Mouse (Mus musculus) intestine, embryonic 15.5 days (tissue): ENCODE data around the gene Mettl16. TPM values are rescaled to one million over a fixed set of nuclear protein-coding genes. Genes with fewer than 3 reads are reported as not detected.

Experiments used
- ATAC-seq: fragments of 200-750 bp; cut with Nextera tagmentation; 2 replicates; pipeline ENCODE4 v1.8.0; 2017; ENCODE audit warnings: moderate TSS enrichment, moderate library complexity
- H3K27ac ChIP-seq: fragments of 300-500 bp; sonication (generic); 2 replicates; pipeline ENCODE4 v1.5.1; 2015; ENCODE audit warnings: mild to moderate bottlenecking, inconsistent platforms
- H3K27me3 ChIP-seq: fragments of 300-500 bp; sonication (generic); replicated peaks from 2 replicates; pipeline ENCODE4 v1.6.1; 2015; ENCODE audit warnings: inconsistent platforms
- H3K36me3 ChIP-seq: fragments of 300-500 bp; sonication (generic); 2 replicates; pipeline ENCODE4 v1.6.1; 2015; ENCODE audit warnings: inconsistent platforms
- H3K4me1 ChIP-seq: fragments of 300-500 bp; sonication (generic); replicated peaks from 2 replicates; pipeline ENCODE4 v1.6.1; 2015; ENCODE audit warnings: inconsistent platforms
- H3K4me2 ChIP-seq: fragments of 300-500 bp; sonication (generic); replicated peaks from 2 replicates; pipeline ENCODE4 v1.6.1; 2015; ENCODE audit warnings: mild to moderate bottlenecking, inconsistent platforms
- H3K4me3 ChIP-seq: fragments of 300-500 bp; sonication (generic); replicated peaks from 2 replicates; pipeline ENCODE4 v1.5.1; 2015; ENCODE audit warnings: inconsistent platforms
- H3K9ac ChIP-seq: fragments of 300-500 bp; sonication (generic); 2 replicates; pipeline ENCODE4 v1.6.1; 2015; ENCODE audit warnings: inconsistent platforms
- H3K9me3 ChIP-seq: fragments of 300-500 bp; sonication (generic); 2 replicates; pipeline ENCODE4 v1.6.1; 2016; ENCODE audit warnings: inconsistent platforms
- WGBS: fragments of 180-500 bp; shearing (Covaris S2); methylation state at CpG from one replicate; pipeline ENCODE4 v1.1.7; 2015; 5-methylcytosine and 5-hydroxymethylcytosine counted together
- polyA plus RNA-seq: library from polyadenylated mRNA; unstranded; fragments of >200 nt; fragmentation: Nextera tagmentation; extraction: Ambion mirVana; gene quantifications from 2 replicates; pipeline ENCODE4 v1.2.1, GENCODE M21; 2015

The Mettl16 gene
- polyA plus RNA-seq, 1 experiment from 2014 or later, result 45.8 TPM

DNA sequence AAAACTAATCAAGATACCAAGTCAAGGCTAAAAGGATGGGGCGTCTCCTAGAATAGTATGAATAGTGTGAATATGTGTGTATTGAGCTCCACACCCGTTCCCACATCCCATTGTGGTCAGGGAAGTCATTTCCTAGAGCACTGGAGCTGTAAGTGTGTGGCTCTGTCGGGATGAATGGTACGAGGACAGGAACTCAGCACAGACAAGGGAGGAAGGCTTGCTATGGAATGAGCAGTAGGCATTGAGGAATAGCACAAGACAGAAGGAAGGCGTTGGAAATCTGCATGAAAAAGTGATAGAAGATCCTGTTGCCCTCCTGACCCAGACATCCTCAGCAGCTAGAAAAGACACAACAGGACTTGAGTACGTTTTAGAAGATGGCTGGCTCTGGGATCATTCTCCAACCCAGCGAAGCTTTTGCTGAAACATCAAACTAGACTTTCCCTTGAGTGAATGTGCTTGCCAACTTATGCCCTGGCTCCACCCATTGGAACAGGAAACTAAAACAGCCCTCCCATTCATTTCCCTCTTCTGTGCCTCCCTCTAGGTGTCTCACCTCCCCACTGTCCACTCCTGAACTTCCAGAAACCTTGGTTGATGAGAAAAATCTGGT is 57.3 kb downstream of the Mettl16 start:
- Histone ChIP-seq H3K4me2 (no peak overlapping the region), H3K4me1 (peaks cover 23% of the 10 kb centered on the region), H3K9ac (no peak overlapping the region), H3K9me3 (no peaks in the 10 kb centered on the region), H3K27ac (no peak overlapping the region), H3K4me3 (no peak overlapping the region), H3K27me3 (no peaks in the 10 kb centered on the region), H3K36me3 (no peaks in the 10 kb centered on the region)
- 73% methylated on average over 7 of the region's 7 CpGs for WGBS
- ATAC-seq, result no peak

DNA sequence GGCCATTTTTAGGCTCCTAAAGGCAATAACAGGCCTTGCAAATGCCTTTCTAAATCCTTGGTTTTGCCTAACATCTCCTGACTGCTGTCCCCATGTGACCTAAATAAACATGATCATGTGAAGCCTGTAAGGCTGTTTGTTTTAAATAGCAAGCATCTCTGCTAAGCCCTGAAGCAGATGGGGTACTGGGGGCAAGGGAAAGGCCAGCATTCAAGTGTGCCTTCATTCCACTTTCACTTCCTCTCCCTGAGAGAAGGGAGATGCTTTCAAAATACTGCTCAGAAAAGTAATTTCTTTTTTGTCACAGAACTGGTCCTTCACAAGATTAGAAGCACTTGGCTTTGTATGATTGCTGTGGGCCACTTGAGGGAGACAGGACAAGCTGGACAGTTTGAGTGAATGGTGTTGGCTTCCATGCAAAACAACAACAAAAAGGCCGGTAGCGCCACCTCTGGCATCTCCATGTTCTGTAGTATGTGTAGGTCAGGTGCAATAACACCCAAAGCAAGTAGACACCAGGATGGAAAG is 57.8 kb downstream of the Mettl16 start:
- no peak overlapping the region for H3K4me3 ChIP-seq
- no peak overlapping the region for H3K27ac ChIP-seq
- H3K9me3 ChIP-seq, result no peaks in the 10 kb centered on the region
- WGBS, result 39% methylated on average over 2 of the region's 2 CpGs
- no peaks in the 10 kb centered on the region for H3K27me3 ChIP-seq
- H3K4me1 ChIP-seq, result peaks cover 29% of the 10 kb centered on the region
- ATAC-seq, result no peak
- no peak overlapping the region for H3K9ac ChIP-seq
- no peaks in the 10 kb centered on the region for H3K36me3 ChIP-seq
- H3K4me2 ChIP-seq, result no peak overlapping the region

DNA sequence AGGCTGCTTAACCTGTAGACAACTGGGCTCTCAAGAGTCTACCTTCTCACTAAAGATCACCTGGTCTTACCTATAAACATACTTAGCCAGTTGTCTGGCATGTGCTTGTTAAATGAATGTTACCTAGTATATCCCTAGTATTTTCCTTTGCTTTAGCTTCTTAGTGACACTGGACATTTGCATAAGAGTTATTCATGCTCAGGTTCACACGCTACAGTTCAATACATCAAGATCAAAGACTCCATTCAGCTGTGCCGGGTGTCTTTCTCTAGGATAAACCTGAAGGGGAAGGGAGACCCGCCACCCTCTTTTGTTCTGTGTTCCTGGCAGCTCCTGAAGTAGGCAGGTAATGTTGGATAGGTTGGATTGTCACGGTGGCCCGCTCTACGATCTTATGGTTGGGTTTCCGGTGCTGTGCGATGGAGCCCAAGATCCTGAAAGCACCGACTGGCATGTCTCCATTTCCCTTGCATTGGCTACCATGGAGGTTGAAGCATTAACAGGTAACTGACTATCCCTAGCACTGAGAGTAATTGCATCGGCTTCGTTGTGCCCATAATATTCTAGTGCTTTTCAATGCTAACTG is 58.4 kb downstream of the Mettl16 start:
- Histone ChIP-seq H3K4me3 (peak overlapping the region; percentile 73), H3K9me3 (no peaks in the 10 kb centered on the region), H3K27me3 (no peaks in the 10 kb centered on the region), H3K36me3 (no peaks in the 10 kb centered on the region), H3K4me1 (peaks cover 35% of the 10 kb centered on the region), H3K9ac (0 out of 2 replicates have a peak overlapping the region, but pooled peaks have one; percentile 31), H3K27ac (no peak overlapping the region), H3K4me2 (peak overlapping the region; percentile 87)
- 17% methylated on average over 11 of the region's 11 CpGs for whole genome bisulfite sequencing
- no peak for ATAC-seq

DNA sequence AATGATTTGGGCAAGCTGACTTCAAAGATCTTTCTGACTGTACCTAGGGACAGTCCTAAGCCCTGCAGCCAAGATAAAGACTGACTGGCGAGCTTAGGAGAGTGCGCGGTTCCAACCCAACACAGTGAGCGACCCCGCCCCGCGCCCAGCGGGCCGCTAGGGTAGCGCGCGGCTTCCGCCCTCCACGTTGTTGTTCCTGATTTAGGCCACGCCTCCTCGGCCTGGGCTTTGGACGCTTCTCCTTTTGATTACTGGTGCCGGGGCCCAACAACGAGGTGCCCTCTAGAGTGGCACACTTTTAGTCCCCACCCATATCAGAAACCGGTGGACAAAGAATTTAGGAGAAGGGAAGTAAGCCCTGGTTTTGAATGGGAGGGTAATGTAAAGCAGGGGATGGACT is 59.2 kb downstream of the Mettl16 start:
- ATAC-seq, result peak; percentile 47
- Histone ChIP-seq H3K36me3 (no peaks in the 10 kb centered on the region), H3K4me2 (peak overlapping the region; percentile 87), H3K9me3 (no peaks in the 10 kb centered on the region), H3K4me1 (peaks cover 43% of the 10 kb centered on the region), H3K4me3 (peak overlapping the region; percentile 73), H3K9ac (peak overlapping the region; percentile 31), H3K27ac (peak overlapping the region; percentile 96), H3K27me3 (no peaks in the 10 kb centered on the region)
- under 1% methylated on average over 20 of the region's 20 CpGs for WGBS

DNA sequence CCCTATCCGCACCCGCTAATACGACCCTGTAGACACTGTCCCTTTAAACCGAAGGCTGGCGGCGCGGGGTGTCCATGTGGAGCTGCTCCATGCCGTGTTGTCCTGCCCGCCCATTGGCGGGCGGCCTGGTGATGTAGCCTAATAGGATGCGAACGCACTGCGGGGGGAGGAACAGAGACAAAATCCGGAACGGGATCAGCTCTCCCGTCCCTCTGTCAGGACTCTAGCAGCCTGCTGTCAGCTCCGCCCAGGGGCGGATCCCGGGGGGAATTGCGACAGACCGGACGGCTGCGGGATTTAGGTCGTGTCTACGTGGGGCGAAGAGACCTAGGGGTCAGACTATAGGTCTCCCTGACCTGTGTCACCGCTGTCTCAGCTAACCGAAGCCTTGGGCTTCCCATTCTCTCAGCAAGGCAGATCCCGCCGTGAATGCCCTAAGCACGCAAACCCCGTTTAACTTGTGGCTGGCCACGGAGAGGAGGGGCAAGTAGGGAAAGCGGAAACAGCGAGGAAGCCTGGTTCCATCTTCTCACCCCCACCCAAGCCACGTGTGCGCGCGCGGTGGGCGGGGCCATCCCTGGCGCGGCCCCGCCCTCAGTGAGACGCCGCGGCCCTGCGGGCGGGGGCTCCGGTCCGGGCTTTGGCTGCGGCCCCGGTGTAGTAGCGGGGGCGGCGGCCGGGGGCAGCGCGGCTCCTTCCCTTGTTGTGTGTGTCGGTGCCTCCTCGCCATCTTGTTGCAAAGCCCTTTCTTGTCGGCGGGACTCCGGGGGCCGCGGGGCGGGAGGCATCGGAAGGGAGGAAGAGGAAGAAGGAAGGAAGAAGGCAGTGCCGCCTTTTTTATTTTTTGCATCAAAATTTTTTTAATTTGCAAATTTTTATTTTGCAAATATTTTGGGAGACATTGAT is 59.9 kb downstream of the Mettl16 start, which contains the start of gene Mnt:
Mnt (plus strand) TSS at position 665 of the 906 bp plus-strand sequence.
- Histone ChIP-seq H3K4me2 (peak within 1 kb of the TSS; percentile 87), H3K9ac (peak within 1 kb of the TSS; percentile 73), H3K9me3 (no peaks in the 10 kb centered on the region), H3K36me3 (no peaks in the 10 kb centered on the region), H3K4me1 (peaks cover 45% of the 10 kb centered on the region), H3K4me3 (peak within 1 kb of the TSS; percentile 73), H3K27me3 (no peaks in the 10 kb centered on the region), H3K27ac (peak within 1 kb of the TSS; percentile 96)
- ATAC-seq, result peak; percentile 80
- WGBS, result under 1% methylated on average over 68 of the region's 70 CpGs

DNA sequence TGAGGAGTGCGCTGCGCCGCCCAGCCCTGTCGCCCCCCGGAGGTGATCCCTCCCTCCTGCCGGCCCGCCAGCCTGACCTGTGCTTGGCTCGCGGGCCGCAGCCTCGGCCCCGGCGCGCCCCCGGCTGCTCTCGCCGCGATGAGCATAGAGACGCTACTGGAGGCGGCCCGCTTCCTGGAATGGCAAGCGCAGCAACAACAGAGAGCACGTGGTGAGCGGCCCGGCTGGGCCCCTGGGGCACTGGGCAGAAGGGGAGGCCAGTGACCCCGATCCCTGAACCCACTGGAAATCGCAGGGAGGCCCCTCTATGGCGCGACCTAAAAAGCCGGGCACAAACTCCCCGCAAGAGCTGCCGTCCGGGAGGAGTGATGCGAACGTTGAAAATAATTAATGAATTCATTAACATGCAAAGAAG is 60.6 kb downstream of the Mettl16 start:
- H3K4me3 ChIP-seq, result peak overlapping the region; percentile 73
- no peaks in the 10 kb centered on the region for H3K36me3 ChIP-seq
- peak overlapping the region; percentile 87 for H3K4me2 ChIP-seq
- H3K9ac ChIP-seq, result peak overlapping the region; percentile 73
- no peaks in the 10 kb centered on the region for H3K9me3 ChIP-seq
- H3K27me3 ChIP-seq, result no peaks in the 10 kb centered on the region
- ATAC-seq, result no peak
- H3K27ac ChIP-seq, result peak overlapping the region; percentile 96
- under 1% methylated on average over 35 of the region's 35 CpGs for WGBS
- peaks cover 43% of the 10 kb centered on the region for H3K4me1 ChIP-seq

DNA sequence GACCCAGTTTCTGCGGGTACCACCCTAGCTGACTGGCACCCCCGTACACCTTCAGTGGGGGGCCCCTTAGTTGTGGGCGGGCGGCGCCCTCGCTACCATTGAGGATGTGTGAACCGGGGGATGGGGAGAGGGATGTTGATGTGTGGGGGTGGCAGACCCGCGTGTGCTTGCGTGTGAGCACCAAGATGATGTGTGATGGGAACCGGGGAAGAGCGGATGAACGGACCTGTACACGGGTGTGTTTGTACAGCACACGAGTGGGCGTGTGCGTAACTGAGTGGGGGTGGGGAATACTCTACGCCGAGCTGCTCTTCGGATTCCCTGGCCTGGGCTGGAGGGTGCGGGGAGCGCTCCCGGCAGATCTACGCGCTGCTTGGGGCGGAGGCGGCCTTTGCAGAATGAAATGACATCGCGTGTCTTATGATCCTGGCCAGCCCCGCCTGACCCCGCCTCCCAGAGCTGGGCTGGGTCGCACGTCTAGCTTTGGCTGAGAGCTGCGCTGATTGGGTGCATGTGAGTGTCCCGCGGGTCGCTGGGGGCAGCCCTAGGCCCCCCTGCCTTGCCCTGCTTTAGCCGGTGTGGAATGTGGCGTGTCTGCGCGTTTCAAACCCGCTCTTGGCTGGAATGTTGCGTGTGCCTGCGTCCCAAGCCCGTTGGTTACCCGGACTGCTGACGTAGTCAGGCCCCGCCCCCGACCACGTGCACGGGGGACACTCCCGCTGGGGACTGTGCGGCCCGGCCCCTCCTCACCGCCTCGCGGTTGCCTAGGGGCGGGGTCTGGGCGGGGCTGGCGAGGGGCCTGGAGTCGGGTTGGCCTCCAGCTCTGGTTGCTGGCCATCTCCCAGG is 61.2 kb downstream of the Mettl16 start:
- under 1% methylated on average over 61 of the region's 61 CpGs for WGBS
- Histone ChIP-seq H3K9ac (peak overlapping the region; percentile 73), H3K27ac (peak overlapping the region; percentile 96), H3K4me1 (peaks cover 47% of the 10 kb centered on the region), H3K36me3 (no peaks in the 10 kb centered on the region), H3K9me3 (no peaks in the 10 kb centered on the region), H3K4me3 (peak overlapping the region; percentile 73), H3K4me2 (peak overlapping the region; percentile 87), H3K27me3 (no peaks in the 10 kb centered on the region)
- ATAC-seq, result peak; percentile 82

DNA sequence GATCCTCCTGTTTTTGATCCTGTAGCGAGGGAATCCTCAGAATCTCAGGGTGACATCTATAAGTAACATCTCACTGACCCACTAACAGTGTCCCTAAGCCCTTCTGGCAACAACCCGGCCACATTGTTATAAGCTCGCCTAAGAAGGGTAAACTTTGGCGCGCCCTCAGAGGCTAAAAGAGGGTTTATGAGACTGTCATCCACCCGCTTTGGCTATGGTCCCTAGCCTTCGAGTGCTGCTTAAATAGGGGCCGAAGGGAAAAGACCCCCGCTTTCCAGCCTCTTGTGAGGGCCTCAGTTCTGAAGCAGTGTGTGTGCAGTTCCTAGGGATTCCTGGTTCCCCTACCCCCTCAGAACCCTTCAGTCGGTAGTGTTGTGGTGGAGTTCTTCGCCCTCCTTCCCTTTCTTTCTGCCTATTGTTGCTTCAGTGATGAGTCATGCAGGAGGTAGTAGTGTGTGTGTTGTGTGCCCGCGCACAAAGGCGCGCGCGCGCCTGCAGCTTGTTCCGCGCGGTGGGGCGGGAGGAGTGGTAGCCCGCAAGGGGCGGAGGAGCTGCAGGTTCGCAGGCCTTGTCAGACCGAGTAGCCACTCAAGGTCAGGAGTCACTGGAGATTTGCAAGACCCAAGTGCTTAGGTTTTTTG is 62.0 kb downstream of the Mettl16 start:
- 1% methylated on average over 26 of the region's 26 CpGs for WGBS
- peak overlapping the region; percentile 73 for H3K4me3 ChIP-seq
- no peaks in the 10 kb centered on the region for H3K27me3 ChIP-seq
- H3K9ac ChIP-seq, result peak overlapping the region; percentile 73
- no peaks in the 10 kb centered on the region for H3K9me3 ChIP-seq
- ATAC-seq, result peak; percentile 1; the same call in 1 of the 2 replicates
- H3K4me1 ChIP-seq, result peaks cover 50% of the 10 kb centered on the region
- no peaks in the 10 kb centered on the region for H3K36me3 ChIP-seq
- H3K4me2 ChIP-seq, result peak overlapping the region; percentile 87
- H3K27ac ChIP-seq, result peak overlapping the region; percentile 96

DNA sequence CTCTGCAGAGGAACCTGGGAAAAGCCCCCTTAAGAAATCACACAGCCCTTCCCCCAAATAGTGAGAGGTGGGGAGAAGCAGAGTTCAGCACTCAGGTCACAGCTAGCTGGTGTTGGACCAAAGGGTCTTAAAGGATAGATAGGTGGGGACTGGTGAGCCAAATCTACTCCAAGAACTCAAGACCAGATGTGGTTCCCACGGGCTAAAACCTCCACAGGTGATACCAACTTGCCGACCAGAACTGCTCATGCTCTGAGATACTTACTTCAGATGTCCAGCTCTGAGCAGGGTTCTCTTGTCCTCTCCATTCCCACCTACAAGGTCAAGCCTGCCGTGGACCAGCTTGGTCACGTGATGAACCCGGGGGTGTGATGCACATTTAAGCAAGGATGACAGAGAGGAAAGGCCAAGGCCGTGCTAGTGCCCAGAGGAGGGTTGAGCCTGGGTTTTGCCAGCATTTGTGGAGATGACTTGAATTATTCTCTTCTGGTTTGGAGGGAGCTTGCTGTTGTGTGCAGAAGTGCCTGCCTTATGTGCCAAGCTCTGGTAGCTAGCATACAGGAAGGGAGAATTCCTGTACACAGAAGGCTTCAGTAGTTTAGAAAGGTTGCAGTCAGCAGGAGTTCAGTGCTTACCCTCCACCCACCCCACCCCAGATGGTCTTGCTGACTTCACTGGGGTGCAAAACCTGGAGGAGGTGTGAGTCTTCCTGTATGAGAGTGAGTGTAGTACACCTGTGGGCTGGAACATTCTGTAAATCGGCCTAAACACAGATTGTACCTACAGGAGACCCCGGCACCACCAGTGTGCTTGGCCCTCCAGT is 63.1 kb downstream of the Mettl16 start:
- WGBS, result 79% methylated on average over 8 of the region's 8 CpGs
- peak overlapping the region; percentile 87 for H3K4me2 ChIP-seq
- peak overlapping the region; percentile 73; the same call in 1 of the 2 replicates for H3K9ac ChIP-seq
- no peaks in the 10 kb centered on the region for H3K27me3 ChIP-seq
- no peaks in the 10 kb centered on the region for H3K9me3 ChIP-seq
- no peak overlapping the region for H3K4me3 ChIP-seq
- H3K4me1 ChIP-seq, result peaks cover 46% of the 10 kb centered on the region
- ATAC-seq, result no peak
- 0 out of 2 replicates have a peak overlapping the region, but pooled peaks have one; percentile 96 for H3K27ac ChIP-seq
- H3K36me3 ChIP-seq, result no peaks in the 10 kb centered on the region

DNA sequence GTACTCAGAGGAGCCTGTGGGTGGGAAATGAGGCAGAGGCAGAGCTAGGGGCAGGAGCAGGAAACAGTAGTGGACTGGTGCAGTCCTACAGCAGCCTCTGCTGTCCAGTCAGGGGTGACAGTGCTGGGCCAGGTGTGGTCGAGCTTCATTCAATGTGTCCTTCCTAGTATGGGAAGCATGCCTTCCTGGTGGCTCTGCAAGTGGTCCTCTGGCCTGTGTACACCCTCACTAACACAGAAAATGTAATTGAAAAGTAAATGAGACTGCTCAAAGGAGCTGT is 63.7 kb downstream of the Mettl16 start:
- peak overlapping the region; percentile 80 for H3K27ac ChIP-seq
- no peaks in the 10 kb centered on the region for H3K27me3 ChIP-seq
- H3K4me3 ChIP-seq, result no peak overlapping the region
- 68% methylated on average over 1 of the region's 1 CpGs for WGBS
- H3K4me2 ChIP-seq, result no peak overlapping the region
- no peak for ATAC-seq
- no peaks in the 10 kb centered on the region for H3K36me3 ChIP-seq
- peaks cover 45% of the 10 kb centered on the region for H3K4me1 ChIP-seq
- H3K9ac ChIP-seq, result 0 out of 2 replicates have a peak overlapping the region, but pooled peaks have one; percentile 6
- H3K9me3 ChIP-seq, result no peaks in the 10 kb centered on the region
